Mouse (Mus musculus) liver, embryonic 14.5 days (tissue): ENCODE measurements around the gene Smarcad1.

Experiments used
- CTCF ChIP-seq: IDR thresholded peaks from 2 replicates; pipeline ENCODE4 v1.5.1; 2016; ENCODE audit warnings: antibody characterized with exemption, low read depth, control low read depth
- EP300 ChIP-seq: IDR thresholded peaks from 2 replicates; pipeline ENCODE4 v1.6.1; 2016; ENCODE audit warnings: antibody characterized with exemption, low read depth

DNA sequence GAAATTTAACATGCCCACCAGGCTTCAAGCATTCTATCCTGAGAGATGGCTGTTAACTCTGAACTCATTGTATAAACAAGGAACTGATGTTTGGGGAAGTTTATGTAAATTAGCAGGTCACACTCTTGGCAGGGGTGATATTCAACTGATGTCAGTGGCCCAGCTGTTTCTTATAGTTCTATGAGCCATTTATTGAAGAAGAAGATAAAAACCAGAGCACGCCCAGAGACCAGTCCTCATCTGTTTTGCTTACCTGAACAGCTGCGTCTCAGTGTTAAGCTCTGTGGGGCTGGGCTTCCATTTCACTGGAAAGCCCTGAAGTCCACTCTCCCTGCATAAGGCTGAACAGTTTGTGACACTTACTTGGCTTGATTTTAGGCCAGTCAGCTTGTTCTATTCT, 95.4 kb downstream of the Smarcad1 start:
- TF ChIP-seq EP300: no peak
- TF ChIP-seq CTCF: no peak
